Mouse (Mus musculus): ENCODE measurements at regions not wholly inside any gene's neighbourhood (a gene's known extent, or its start where the extent isn't known, plus 50 kb on each side); places are given as distances from the start of the nearest gene placed in this dataset.

- in situ Hi-C loops (cut with MboI; ENCODE audit: low sequenced_read_pairs in 2 of 2, unreplicated experiment in 2 of 2): no loop called here
- H3K27ac ChIP-seq (ENCODE audit: insufficient read depth, low read depth, low read length, poor library complexity, severe bottlenecking): no peak overlapping the region
- DNase-seq (ENCODE audit: low read depth, low spot score): no peak
- TF ChIP-seq CHD2 (IDR thresholded peaks at IDR 0.05; ENCODE audit: low read depth, low read length) (no peak), MAFK (IDR thresholded peaks at IDR 0.05; ENCODE audit: insufficient read depth, low read depth, low read length) (no peak), ZC3H11A (IDR thresholded peaks at IDR 0.05; ENCODE audit: borderline replicate concordance, low read depth, low read length) (no peak), ZNF384 (IDR thresholded peaks at IDR 0.05; ENCODE audit: low read depth, low read length) (no peak), HCFC1 (IDR thresholded peaks at IDR 0.05; ENCODE audit: borderline replicate concordance, insufficient read depth, low read length) (no peak)
- H3K9me3 ChIP-seq (ENCODE audit: control insufficient read depth, insufficient read depth, low read depth, low read length): no peaks in the 10 kb centered on the region
- H3K4me1 ChIP-seq (ENCODE audit: control insufficient read depth in 2 of 2, insufficient read depth in 2 of 2, low read length in 2 of 2, poor library complexity in 1 of 2): no peaks in the 10 kb centered on the region
- no peak overlapping the region for H3K4me3 ChIP-seq (ENCODE audit: insufficient read depth in 1 of 2, low read depth in 1 of 2, low read length in 2 of 2, poor library complexity in 1 of 2, severe bottlenecking in 1 of 2)
- no peaks in the 10 kb centered on the region for H3K36me3 ChIP-seq (ENCODE audit: control insufficient read depth, insufficient read depth, low read length, poor library complexity, severe bottlenecking)
- no peak overlapping the region for H3K9ac ChIP-seq (ENCODE audit: insufficient read depth, low read depth, low read length, poor library complexity, severe bottlenecking)
These were observed 82.9 kb upstream of the Sstr4 start for GRCm38 (mm10) chr2:148312255-148312654.

DNA sequence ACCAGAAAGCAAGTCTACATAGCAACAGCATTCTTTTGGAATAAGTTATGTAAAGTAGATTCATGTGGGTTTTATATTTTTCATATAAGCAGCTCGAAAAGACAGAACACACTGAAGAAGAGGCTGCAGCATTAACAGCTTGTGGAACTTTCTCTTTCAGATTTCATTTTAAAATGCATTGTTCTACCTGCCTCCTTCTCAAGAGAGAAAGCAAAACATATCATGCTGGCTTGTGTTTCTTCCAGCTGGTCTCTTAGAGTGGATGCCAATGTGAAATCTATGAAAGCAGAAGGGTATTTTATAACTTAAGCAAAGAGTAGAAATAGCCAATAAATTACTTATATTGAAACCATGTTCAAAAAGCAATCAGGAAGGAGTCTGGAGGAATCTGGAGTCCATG, 74.2 kb upstream of the Sstr4 start:
- no peak overlapping the region for H3K9ac ChIP-seq (ENCODE audit: insufficient read depth, low read depth, low read length, poor library complexity, severe bottlenecking)
- no peak overlapping the region for H3K27ac ChIP-seq (ENCODE audit: insufficient read depth, low read depth, low read length, poor library complexity, severe bottlenecking)
- H3K4me1 ChIP-seq (ENCODE audit: control insufficient read depth in 2 of 2, insufficient read depth in 2 of 2, low read length in 2 of 2, poor library complexity in 1 of 2): no peaks in the 10 kb centered on the region
- in situ Hi-C loops (cut with MboI; ENCODE audit: low sequenced_read_pairs in 2 of 2, unreplicated experiment in 2 of 2): no loop called here
- TF ChIP-seq ZNF384 (IDR thresholded peaks at IDR 0.05; ENCODE audit: low read depth, low read length) (no peak), CHD2 (IDR thresholded peaks at IDR 0.05; ENCODE audit: low read depth, low read length) (no peak), ZC3H11A (IDR thresholded peaks at IDR 0.05; ENCODE audit: borderline replicate concordance, low read depth, low read length) (no peak), HCFC1 (IDR thresholded peaks at IDR 0.05; ENCODE audit: borderline replicate concordance, insufficient read depth, low read length) (no peak)
- no peaks in the 10 kb centered on the region for H3K9me3 ChIP-seq (ENCODE audit: control insufficient read depth, insufficient read depth, low read depth, low read length)
- no peaks in the 10 kb centered on the region for H3K36me3 ChIP-seq (ENCODE audit: control insufficient read depth, insufficient read depth, low read length, poor library complexity, severe bottlenecking)
- DNase-seq (ENCODE audit: low read depth, low spot score): no peak
- H3K4me3 ChIP-seq (ENCODE audit: insufficient read depth in 1 of 2, low read depth in 1 of 2, low read length in 2 of 2, poor library complexity in 1 of 2, severe bottlenecking in 1 of 2): no peak overlapping the region

DNA sequence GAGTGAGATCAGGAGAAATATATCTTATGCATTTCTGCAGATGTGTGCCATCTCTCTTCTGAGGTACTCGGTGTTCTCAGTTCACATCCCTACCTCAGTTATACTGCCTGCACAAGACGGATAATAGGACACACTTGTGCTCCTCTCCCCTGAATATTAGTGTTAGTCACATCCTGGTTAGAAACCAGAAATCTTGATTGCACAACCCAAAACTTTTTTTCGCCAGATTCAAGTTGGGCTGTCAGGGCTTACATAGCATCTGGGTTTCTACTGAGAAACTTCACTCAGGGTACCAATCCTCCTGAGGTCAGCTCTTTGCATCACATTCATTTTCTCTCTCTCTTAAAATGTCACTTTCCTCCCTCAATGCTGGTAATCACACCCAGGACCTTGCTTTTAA, 69.8 kb upstream of the Sstr4 start:
- no peak overlapping the region for H3K4me3 ChIP-seq (ENCODE audit: insufficient read depth in 1 of 2, low read depth in 1 of 2, low read length in 2 of 2, poor library complexity in 1 of 2, severe bottlenecking in 1 of 2)
- no peak overlapping the region for H3K27ac ChIP-seq (ENCODE audit: insufficient read depth, low read depth, low read length, poor library complexity, severe bottlenecking)
- in situ Hi-C loops (cut with MboI; ENCODE audit: low sequenced_read_pairs in 2 of 2, unreplicated experiment in 2 of 2): no loop called here
- H3K9ac ChIP-seq (ENCODE audit: insufficient read depth, low read depth, low read length, poor library complexity, severe bottlenecking): no peak overlapping the region
- H3K36me3 ChIP-seq (ENCODE audit: control insufficient read depth, insufficient read depth, low read length, poor library complexity, severe bottlenecking): no peaks in the 10 kb centered on the region
- no peaks in the 10 kb centered on the region for H3K4me1 ChIP-seq (ENCODE audit: control insufficient read depth in 2 of 2, insufficient read depth in 2 of 2, low read length in 2 of 2, poor library complexity in 1 of 2)
- H3K9me3 ChIP-seq (ENCODE audit: control insufficient read depth, insufficient read depth, low read depth, low read length): no peaks in the 10 kb centered on the region
- no peak for DNase-seq (ENCODE audit: low read depth, low spot score)
- no peak for TF ChIP-seq MAFK (IDR thresholded peaks at IDR 0.05; ENCODE audit: insufficient read depth, low read depth, low read length)
- TF ChIP-seq CHD2 (IDR thresholded peaks at IDR 0.05; ENCODE audit: low read depth, low read length): no peak
- TF ChIP-seq HCFC1 (IDR thresholded peaks at IDR 0.05; ENCODE audit: borderline replicate concordance, insufficient read depth, low read length): no peak
- no peak for TF ChIP-seq ZC3H11A (IDR thresholded peaks at IDR 0.05; ENCODE audit: borderline replicate concordance, low read depth, low read length)

GRCm38 (mm10) chr2:148325854-148326387, 69.2 kb upstream of the Sstr4 start:
- no peak overlapping the region for H3K4me3 ChIP-seq (ENCODE audit: insufficient read depth in 1 of 2, low read depth in 1 of 2, low read length in 2 of 2, poor library complexity in 1 of 2, severe bottlenecking in 1 of 2)
- DNase-seq (ENCODE audit: low read depth, low spot score): no peak
- H3K36me3 ChIP-seq (ENCODE audit: control insufficient read depth, insufficient read depth, low read length, poor library complexity, severe bottlenecking): no peaks in the 10 kb centered on the region
- in situ Hi-C loops (cut with MboI; ENCODE audit: low sequenced_read_pairs in 2 of 2, unreplicated experiment in 2 of 2): no loop called here
- TF ChIP-seq HCFC1 (IDR thresholded peaks at IDR 0.05; ENCODE audit: borderline replicate concordance, insufficient read depth, low read length): no peak
- no peak for TF ChIP-seq CHD2 (IDR thresholded peaks at IDR 0.05; ENCODE audit: low read depth, low read length)
- TF ChIP-seq ZC3H11A (IDR thresholded peaks at IDR 0.05; ENCODE audit: borderline replicate concordance, low read depth, low read length): no peak
- no peak for TF ChIP-seq ZNF384 (IDR thresholded peaks at IDR 0.05; ENCODE audit: low read depth, low read length)
- TF ChIP-seq MAFK (IDR thresholded peaks at IDR 0.05; ENCODE audit: insufficient read depth, low read depth, low read length): no peak
- H3K9me3 ChIP-seq (ENCODE audit: control insufficient read depth, insufficient read depth, low read depth, low read length): no peaks in the 10 kb centered on the region
- no peak overlapping the region for H3K27ac ChIP-seq (ENCODE audit: insufficient read depth, low read depth, low read length, poor library complexity, severe bottlenecking)
- H3K9ac ChIP-seq (ENCODE audit: insufficient read depth, low read depth, low read length, poor library complexity, severe bottlenecking): no peak overlapping the region
- no peaks in the 10 kb centered on the region for H3K4me1 ChIP-seq (ENCODE audit: control insufficient read depth in 2 of 2, insufficient read depth in 2 of 2, low read length in 2 of 2, poor library complexity in 1 of 2)

- Histone ChIP-seq H3K9me3 (ENCODE audit: control insufficient read depth, insufficient read depth, low read depth, low read length) (no peaks in the 10 kb centered on the region), H3K36me3 (ENCODE audit: control insufficient read depth, insufficient read depth, low read length, poor library complexity, severe bottlenecking) (no peaks in the 10 kb centered on the region), H3K9ac (ENCODE audit: insufficient read depth, low read depth, low read length, poor library complexity, severe bottlenecking) (no peak overlapping the region), H3K4me1 (ENCODE audit: control insufficient read depth in 2 of 2, insufficient read depth in 2 of 2, low read length in 2 of 2, poor library complexity in 1 of 2) (no peaks in the 10 kb centered on the region), H3K4me3 (ENCODE audit: insufficient read depth in 1 of 2, low read depth in 1 of 2, low read length in 2 of 2, poor library complexity in 1 of 2, severe bottlenecking in 1 of 2) (no peak overlapping the region), H3K27ac (ENCODE audit: insufficient read depth, low read depth, low read length, poor library complexity, severe bottlenecking) (no peak overlapping the region)
- TF ChIP-seq CHD2 (IDR thresholded peaks at IDR 0.05; ENCODE audit: low read depth, low read length): no peak
- TF ChIP-seq ZNF384 (IDR thresholded peaks at IDR 0.05; ENCODE audit: low read depth, low read length): no peak
- no peak for TF ChIP-seq ZC3H11A (IDR thresholded peaks at IDR 0.05; ENCODE audit: borderline replicate concordance, low read depth, low read length)
- TF ChIP-seq MAFK (IDR thresholded peaks at IDR 0.05; ENCODE audit: insufficient read depth, low read depth, low read length): no peak
- no peak for TF ChIP-seq HCFC1 (IDR thresholded peaks at IDR 0.05; ENCODE audit: borderline replicate concordance, insufficient read depth, low read length)
- DNase-seq (ENCODE audit: low read depth, low spot score): no peak
- in situ Hi-C loops (cut with MboI; ENCODE audit: low sequenced_read_pairs in 2 of 2, unreplicated experiment in 2 of 2): no loop called here
These were observed 68.7 kb upstream of the Sstr4 start for GRCm38 (mm10) chr2:148326414-148326813.
